Mouse (Mus musculus) kidney, embryonic 16.5 days (tissue): ENCODE data around the gene Gm10961. TPM values are rescaled to one million over a fixed set of nuclear protein-coding genes. Genes with fewer than 3 reads are reported as not detected.
"Not testable (repeated sequence)": the region's sequence is repeated elsewhere in the genome, so short reads cannot be mapped to it uniquely, and the experiment has no call there.

ENCODE experiments used
- ATAC-seq: fragments of 200-750 bp; cut with Nextera tagmentation; 2 replicates; pipeline ENCODE4 v1.8.0; 2017; ENCODE audit warnings: moderate TSS enrichment; ENCODE audit not compliant: low FRiP score, low TSS enrichment
- H3K27ac ChIP-seq: fragments of 300-500 bp; sonication (generic); 2 replicates; pipeline ENCODE4 v1.5.1; 2014; ENCODE audit warnings: low read length
- H3K27me3 ChIP-seq: fragments of 300-500 bp; sonication (generic); 2 replicates; pipeline ENCODE4 v1.6.1; 2014; ENCODE audit warnings: low read length, control low read depth, mixed read lengths; ENCODE audit not compliant: insufficient read depth
- H3K36me3 ChIP-seq: fragments of 300-500 bp; sonication (generic); 2 replicates; pipeline ENCODE4 v1.6.1; 2014; ENCODE audit warnings: low read length, control low read depth, mixed read lengths; ENCODE audit not compliant: insufficient read depth
- H3K4me1 ChIP-seq: fragments of 300-500 bp; sonication (generic); 2 replicates; pipeline ENCODE4 v1.6.1; 2014; ENCODE audit warnings: low read length, control low read depth, mixed read lengths; ENCODE audit not compliant: insufficient read depth
- H3K4me2 ChIP-seq: fragments of 300-500 bp; sonication (generic); replicated peaks from 2 replicates; pipeline ENCODE4 v1.6.1; 2014; ENCODE audit warnings: low read depth, low read length
- H3K4me3 ChIP-seq: fragments of 300-500 bp; sonication (generic); 2 replicates; pipeline ENCODE4 v1.5.1; 2014; ENCODE audit warnings: mild to moderate bottlenecking, low read length
- H3K9ac ChIP-seq: fragments of 300-500 bp; sonication (generic); replicated peaks from 2 replicates; pipeline ENCODE4 v1.6.1; 2014; ENCODE audit warnings: low read length
- H3K9me3 ChIP-seq: fragments of 300-500 bp; sonication (generic); 2 replicates; pipeline ENCODE4 v1.6.1; 2016; ENCODE audit warnings: low read length, control low read depth
- WGBS: fragments of 180-500 bp; shearing (Covaris S2); extraction: QIAGEN DNeasy Blood & Tissue Kit; methylation state at CpG from one replicate; pipeline ENCODE4 v1.1.7; 2014; 5-methylcytosine and 5-hydroxymethylcytosine counted together
- polyA plus RNA-seq: library from polyadenylated mRNA; unstranded; fragments of >200 nt; fragmentation: Nextera tagmentation; extraction: Ambion mirVana; gene quantifications from 2 replicates; pipeline ENCODE4 v1.2.1, GENCODE M21; 2015

Gm10961 gene
- polyA plus RNA-seq, 1 experiment from 2014 or later: not detected

- 55% methylated on average over 5 of the region's 5 CpGs for WGBS
- H3K9ac ChIP-seq, H3K9me3 ChIP-seq, H3K4me1 ChIP-seq, H3K4me3 ChIP-seq, ATAC-seq, H3K27ac ChIP-seq, H3K27me3 ChIP-seq, H3K4me2 ChIP-seq, H3K36me3 ChIP-seq: not testable (repeated sequence)
These were observed 19.2 kb downstream of the Gm10961 start for GRCm38 (mm10) chr3:107650276-107650675.

- H3K36me3 ChIP-seq: no peaks in the 10 kb centered on the region
- no peak overlapping the region for H3K9ac ChIP-seq
- no peak overlapping the region for H3K27ac ChIP-seq
- H3K4me3 ChIP-seq: no peak overlapping the region
- no peaks in the 10 kb centered on the region for H3K9me3 ChIP-seq
- WGBS: 96% methylated on average over 3 of the region's 3 CpGs
- H3K4me1 ChIP-seq: no peaks in the 10 kb centered on the region
- H3K27me3 ChIP-seq: no peaks in the 10 kb centered on the region
- H3K4me2 ChIP-seq: no peak overlapping the region
- ATAC-seq: no peak
These were observed 21.8 kb downstream of the Gm10961 start for GRCm38 (mm10) chr3:107652968-107653367.

GRCm38 (mm10) chr3:107654861-107655260 is 23.7 kb downstream of the Gm10961 start:
- 86% methylated on average over 3 of the region's 3 CpGs for WGBS
- ATAC-seq: no peak
- Histone ChIP-seq H3K4me2 (no peak overlapping the region), H3K36me3 (no peaks in the 10 kb centered on the region), H3K27me3 (no peaks in the 10 kb centered on the region), H3K9me3 (no peaks in the 10 kb centered on the region), H3K27ac (no peak overlapping the region), H3K9ac (no peak overlapping the region), H3K4me3 (no peak overlapping the region), H3K4me1 (no peaks in the 10 kb centered on the region)

GRCm38 (mm10) chr3:107655491-107655890 is 24.4 kb downstream of the Gm10961 start:
- H3K9me3 ChIP-seq: no peaks in the 10 kb centered on the region
- H3K27ac ChIP-seq: no peak overlapping the region
- no peak overlapping the region for H3K9ac ChIP-seq
- peaks cover 6% of the 10 kb centered on the region for H3K36me3 ChIP-seq
- H3K4me2 ChIP-seq: no peak overlapping the region
- ATAC-seq: 0 out of 2 replicates have a peak, but pooled peaks have one; percentile 19
- H3K4me3 ChIP-seq: no peak overlapping the region
- WGBS: 32% methylated on average over 3 of the region's 3 CpGs
- H3K4me1 ChIP-seq: no peaks in the 10 kb centered on the region
- H3K27me3 ChIP-seq: no peaks in the 10 kb centered on the region

GRCm38 (mm10) chr3:107656151-107656550 is 25.0 kb downstream of the Gm10961 start:
- 0 out of 2 replicates have a peak, but pooled peaks have one; percentile 27 for ATAC-seq
- Histone ChIP-seq H3K4me3 (no peak overlapping the region), H3K27ac (no peak overlapping the region), H3K36me3 (peaks cover 12% of the 10 kb centered on the region), H3K27me3 (no peaks in the 10 kb centered on the region), H3K4me1 (no peaks in the 10 kb centered on the region), H3K9ac (no peak overlapping the region), H3K4me2 (no peak overlapping the region), H3K9me3 (no peaks in the 10 kb centered on the region)
- WGBS: 92% methylated on average over 2 of the region's 2 CpGs

GRCm38 (mm10) chr3:107656888-107657287 is 25.8 kb downstream of the Gm10961 start:
- 70% methylated on average over 4 of the region's 4 CpGs for WGBS
- Histone ChIP-seq H3K27ac (no peak overlapping the region), H3K4me2 (no peak overlapping the region), H3K36me3 (peaks cover 17% of the 10 kb centered on the region), H3K27me3 (no peaks in the 10 kb centered on the region), H3K9me3 (no peaks in the 10 kb centered on the region), H3K4me3 (no peak overlapping the region), H3K9ac (no peak overlapping the region), H3K4me1 (no peaks in the 10 kb centered on the region)
- no peak for ATAC-seq

GRCm38 (mm10) chr3:107659000-107659399 is 27.9 kb downstream of the Gm10961 start:
- ATAC-seq: no peak
- H3K9ac ChIP-seq: no peak overlapping the region
- H3K4me2 ChIP-seq: no peak overlapping the region
- H3K4me3 ChIP-seq: no peak overlapping the region
- H3K36me3 ChIP-seq: peaks cover 31% of the 10 kb centered on the region
- H3K9me3 ChIP-seq: no peaks in the 10 kb centered on the region
- no peaks in the 10 kb centered on the region for H3K4me1 ChIP-seq
- H3K27ac ChIP-seq: no peak overlapping the region
- WGBS: 97% methylated on average over 1 of the region's 1 CpGs
- H3K27me3 ChIP-seq: no peaks in the 10 kb centered on the region

- no peaks in the 10 kb centered on the region for H3K4me1 ChIP-seq
- H3K36me3 ChIP-seq: peaks cover 83% of the 10 kb centered on the region
- no peak overlapping the region for H3K4me3 ChIP-seq
- H3K27me3 ChIP-seq: no peaks in the 10 kb centered on the region
- WGBS: 80% methylated on average over 1 of the region's 1 CpGs
- H3K27ac ChIP-seq: no peak overlapping the region; the same call in 1 of the 2 replicates
- no peak overlapping the region for H3K9ac ChIP-seq
- ATAC-seq: no peak
- H3K9me3 ChIP-seq: no peaks in the 10 kb centered on the region
- H3K4me2 ChIP-seq: no peak overlapping the region
These were observed 33.5 kb downstream of the Gm10961 start for GRCm38 (mm10) chr3:107664641-107665040.

GRCm38 (mm10) chr3:107667426-107667825 is 36.3 kb downstream of the Gm10961 start:
- no peaks in the 10 kb centered on the region for H3K9me3 ChIP-seq
- H3K27me3 ChIP-seq: no peaks in the 10 kb centered on the region
- H3K27ac ChIP-seq: no peak overlapping the region
- 76% methylated on average over 6 of the region's 6 CpGs for WGBS
- no peaks in the 10 kb centered on the region for H3K4me1 ChIP-seq
- H3K4me2 ChIP-seq: no peak overlapping the region
- no peak overlapping the region for H3K9ac ChIP-seq
- ATAC-seq: no peak
- peaks cover 82% of the 10 kb centered on the region for H3K36me3 ChIP-seq
- no peak overlapping the region for H3K4me3 ChIP-seq

GRCm38 (mm10) chr3:107668786-107669185 is 37.7 kb downstream of the Gm10961 start:
- Histone ChIP-seq H3K27ac (no peak overlapping the region), H3K4me2 (no peak overlapping the region), H3K36me3 (peaks cover 77% of the 10 kb centered on the region), H3K9me3 (no peaks in the 10 kb centered on the region), H3K4me3 (no peak overlapping the region), H3K4me1 (no peaks in the 10 kb centered on the region), H3K9ac (no peak overlapping the region), H3K27me3 (no peaks in the 10 kb centered on the region)
- WGBS: 85% methylated on average over 7 of the region's 7 CpGs
- ATAC-seq: no peak
